Mouse (Mus musculus) G1E (cell line): ENCODE data around the gene Ccdc182. TPM values are rescaled to one million over a fixed set of nuclear protein-coding genes. Genes with fewer than 3 reads are reported as not detected.

Source experiments
- ATAC-seq: 2 replicates; pipeline ENCODE4 v1.8.0; 2016; ENCODE audit warnings: mild to moderate bottlenecking; ENCODE audit not compliant: insufficient number of reproducible peaks, poor library complexity, low FRiP score, severe bottlenecking; ENCODE audit errors: extremely low read depth
- DNase-seq: peaks from one replicate; pipeline ENCODE4 v3.0.0; 2012; ENCODE audit warnings: low spot score
- H3K27me3 ChIP-seq: 2 replicates; pipeline ENCODE4 v1.6.1; 2012; ENCODE audit warnings: mild to moderate bottlenecking, low read length, inconsistent platforms; ENCODE audit not compliant: insufficient read depth
- H3K36me3 ChIP-seq: replicated peaks from 2 replicates; pipeline ENCODE3; 2012; ENCODE audit warnings: mild to moderate bottlenecking, inconsistent platforms
- H3K4me1 ChIP-seq: 2 replicates; pipeline ENCODE4 v1.6.1; 2012; ENCODE audit warnings: low read depth, low read length, inconsistent platforms, mixed read lengths; ENCODE audit not compliant: insufficient read depth
- H3K4me3 ChIP-seq: 2 replicates; pipeline ENCODE4 v1.5.1; 2012; ENCODE audit warnings: low read depth, mild to moderate bottlenecking, inconsistent platforms, low read length, moderate library complexity, mixed read lengths
- H3K9me3 ChIP-seq: replicated peaks from 2 replicates; pipeline ENCODE4 v1.6.1; 2012; ENCODE audit warnings: inconsistent platforms
- CTCF ChIP-seq: IDR thresholded peaks from 2 replicates; pipeline ENCODE4 v1.5.1; 2012; ENCODE audit warnings: low read depth, low read length, inconsistent platforms, mixed read lengths
- GATA1 ChIP-seq: IDR thresholded peaks from 2 replicates; pipeline ENCODE4 v1.6.1; 2012; ENCODE audit warnings: borderline replicate concordance, low read length, inconsistent platforms, mixed read lengths
- GATA2 ChIP-seq: IDR thresholded peaks from 2 replicates; pipeline ENCODE4 v1.6.1; 2012; ENCODE audit warnings: low read depth, low read length, inconsistent platforms, borderline replicate concordance
- POLR2AphosphoS5 ChIP-seq: IDR thresholded peaks from 2 replicates; pipeline ENCODE4 v1.6.1; 2012; ENCODE audit warnings: low read depth, low read length, inconsistent platforms; ENCODE audit not compliant: insufficient replicate concordance
- TAL1 ChIP-seq: conservative IDR thresholded peaks from 2 replicates; pipeline ENCODE4 v1.6.1; 2012; ENCODE audit warnings: low read depth, low read length, inconsistent platforms, mixed read lengths
- polyA plus RNA-seq: library from polyadenylated mRNA; stranded (reverse); fragments of >175 nt; gene quantifications from 2 replicates; pipeline ENCODE4 v1.2.3, GENCODE M21; 2012
- total RNA-seq, 2 experiments: library from RNA; stranded (forward) in 1 of 2; stranded (reverse) in 1 of 2; fragments of 200-1000 nt in 1 of 2; fragments of >200 nt in 1 of 2; fragmentation: Nextera tagmentation in 1 of 2; gene quantifications; 2 replicates each; pipeline ENCODE4 v1.2.3; 2014 to 2017

The Ccdc182 gene
- total and polyA plus RNA-seq, 3 experiments = not detected

- DNase-seq = no peak
- no peaks in the 10 kb centered on the region for H3K36me3 ChIP-seq
- no peak overlapping the region for H3K4me3 ChIP-seq
- peaks cover 32% of the 10 kb centered on the region for H3K27me3 ChIP-seq
- TF ChIP-seq GATA1 = no peak
- no peak for TF ChIP-seq TAL1
- TF ChIP-seq POLR2AphosphoS5 = no peak
- TF ChIP-seq GATA2 = no peak
- no peak for TF ChIP-seq CTCF
- H3K9me3 ChIP-seq = 0 out of 2 replicates have a peak, but pooled peaks cover 2% of the 10 kb centered on the region
- peaks cover 4% of the 10 kb centered on the region for H3K4me1 ChIP-seq
- ATAC-seq = no peak
Observed at GRCm38 (mm10) chr11:88252767-88253513, 40.9 kb upstream of the Ccdc182 start.

GRCm38 (mm10) chr11:88253514-88254167, 40.2 kb upstream of the Ccdc182 start:
- H3K27me3 ChIP-seq = peaks cover 29% of the 10 kb centered on the region
- no peaks in the 10 kb centered on the region for H3K36me3 ChIP-seq
- H3K9me3 ChIP-seq = 0 out of 2 replicates have a peak, but pooled peaks cover 3% of the 10 kb centered on the region
- TF ChIP-seq TAL1 (no peak), POLR2AphosphoS5 (no peak), CTCF (no peak), GATA2 (no peak), GATA1 (no peak)
- H3K4me1 ChIP-seq = peaks cover 4% of the 10 kb centered on the region
- no peak overlapping the region for H3K4me3 ChIP-seq
- ATAC-seq = no peak
- no peak for DNase-seq

- Histone ChIP-seq H3K27me3 (peaks cover 36% of the 10 kb centered on the region), H3K9me3 (0 out of 2 replicates have a peak, but pooled peaks cover 3% of the 10 kb centered on the region), H3K4me3 (no peak overlapping the region), H3K36me3 (no peaks in the 10 kb centered on the region), H3K4me1 (peaks cover 3% of the 10 kb centered on the region)
- no peak for TF ChIP-seq CTCF
- no peak for TF ChIP-seq POLR2AphosphoS5
- no peak for TF ChIP-seq GATA2
- TF ChIP-seq TAL1 = no peak
- no peak for TF ChIP-seq GATA1
- ATAC-seq (no peak), DNase-seq (no peak)
Observed at GRCm38 (mm10) chr11:88257700-88258099, 36.2 kb upstream of the Ccdc182 start.

- ATAC-seq = no peak
- no peaks in the 10 kb centered on the region for H3K4me1 ChIP-seq
Observed at GRCm38 (mm10) chr11:88258212-88258611, 35.6 kb upstream of the Ccdc182 start.

GRCm38 (mm10) chr11:88260463-88260862, 33.4 kb upstream of the Ccdc182 start:
- DNase-seq (no peak), ATAC-seq (no peak)
- no peak for TF ChIP-seq TAL1
- TF ChIP-seq GATA1 = no peak
- no peak for TF ChIP-seq POLR2AphosphoS5
- TF ChIP-seq GATA2 = no peak
- TF ChIP-seq CTCF = no peak
- peaks cover 32% of the 10 kb centered on the region for H3K27me3 ChIP-seq
- H3K9me3 ChIP-seq = 0 out of 2 replicates have a peak, but pooled peaks cover 3% of the 10 kb centered on the region
- no peaks in the 10 kb centered on the region for H3K36me3 ChIP-seq
- no peak overlapping the region for H3K4me3 ChIP-seq
- no peaks in the 10 kb centered on the region for H3K4me1 ChIP-seq

More at GRCm38 (mm10) chr11:88258212-88258611, 35.6 kb upstream of the Ccdc182 start:
- no peaks in the 10 kb centered on the region for H3K36me3 ChIP-seq
- peaks cover 35% of the 10 kb centered on the region for H3K27me3 ChIP-seq
- DNase-seq = no peak
- TF ChIP-seq GATA2 (no peak), GATA1 (no peak), POLR2AphosphoS5 (no peak), CTCF (no peak; the same call in 1 of the 2 replicates), TAL1 (no peak)
- no peak overlapping the region for H3K4me3 ChIP-seq
- H3K9me3 ChIP-seq = 0 out of 2 replicates have a peak, but pooled peaks cover 3% of the 10 kb centered on the region

- no peak for TF ChIP-seq POLR2AphosphoS5
- TF ChIP-seq GATA2 = no peak
- no peak for TF ChIP-seq CTCF
- no peak for TF ChIP-seq GATA1
- TF ChIP-seq TAL1 = no peak
- H3K4me1 ChIP-seq = no peaks in the 10 kb centered on the region
- H3K4me3 ChIP-seq = no peak overlapping the region
- DNase-seq = no peak
- H3K36me3 ChIP-seq = no peaks in the 10 kb centered on the region
- ATAC-seq = no peak
- H3K9me3 ChIP-seq = no peaks in the 10 kb centered on the region
- H3K27me3 ChIP-seq = peaks cover 31% of the 10 kb centered on the region
Observed at GRCm38 (mm10) chr11:88264889-88265288, 29.0 kb upstream of the Ccdc182 start.
